Mouse (Mus musculus) small intestine, adult 2 months (tissue): ENCODE data around the gene Ube4b.

Experiments
- CTCF ChIP-seq: fragments of 200-500 bp; IDR thresholded peaks from 2 replicates; pipeline ENCODE4 v1.5.1; 2012; ENCODE audit warnings: low read depth, mild to moderate bottlenecking, control low read depth, inconsistent platforms, low read length, moderate library complexity, mixed read lengths; ENCODE audit not compliant: insufficient replicate concordance, insufficient read length; ENCODE audit errors: extremely low read depth
- POLR2A ChIP-seq: fragments of 200-500 bp; IDR thresholded peaks from 2 replicates; pipeline ENCODE4 v1.6.1; 2012; ENCODE audit warnings: low read depth, mild to moderate bottlenecking, control low read depth, inconsistent platforms, low read length, moderate library complexity

DNA sequence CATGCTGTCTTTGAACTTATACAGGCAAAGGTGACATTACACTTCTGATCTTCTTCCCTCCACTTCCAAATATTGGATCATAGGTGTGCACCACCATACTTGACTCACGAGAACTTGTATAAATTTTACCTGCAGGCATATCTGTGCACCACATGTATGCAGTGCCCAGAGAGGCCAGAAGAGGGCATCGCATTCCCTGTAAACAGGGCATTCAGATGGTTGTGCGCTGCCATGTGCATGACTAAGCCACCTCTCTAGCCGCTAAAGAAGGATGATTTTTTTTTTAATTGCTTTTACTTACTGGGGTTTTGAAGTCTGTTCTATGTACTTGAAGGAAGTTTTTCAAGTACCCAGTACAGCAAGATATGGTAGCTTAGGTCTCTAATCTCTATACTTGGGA is 27.1 kb upstream of the Ube4b start:
- no peak for TF ChIP-seq POLR2A
- TF ChIP-seq CTCF = peak; percentile 65; the same call in 1 of the 2 replicates
